Mouse (Mus musculus) embryonic facial prominence, embryonic 14.5 days (tissue): ENCODE measurements around the gene Olfr1414. TPM values are rescaled to one million over a fixed set of nuclear protein-coding genes. Genes with fewer than 3 reads are reported as not detected.
"Not testable (repeated sequence)": the region's sequence is repeated elsewhere in the genome, so short reads cannot be mapped to it uniquely, and the experiment has no call there.

Source experiments
- ATAC-seq: fragments of 200-750 bp; cut with Nextera tagmentation; 2 replicates; pipeline ENCODE4 v1.8.0; 2017; ENCODE audit warnings: low read depth, moderate number of reproducible peaks, moderate TSS enrichment
- DNase-seq: peaks from one replicate; pipeline ENCODE4 v3.0.0-alpha.2; 2015; ENCODE audit warnings: low spot score
- H3K27ac ChIP-seq: fragments of 300-500 bp; sonication (generic); replicated peaks from 2 replicates; pipeline ENCODE4 v1.5.1; 2014; ENCODE audit warnings: low read depth, mild to moderate bottlenecking, low read length, moderate library complexity
- H3K27me3 ChIP-seq: fragments of 300-500 bp; sonication (generic); replicated peaks from 2 replicates; pipeline ENCODE4 v1.6.1; 2014; ENCODE audit warnings: low read length; ENCODE audit not compliant: control insufficient read depth, insufficient read depth
- H3K36me3 ChIP-seq: fragments of 300-500 bp; sonication (generic); 2 replicates; pipeline ENCODE4 v1.6.1; 2014; ENCODE audit warnings: low read length, mixed read lengths; ENCODE audit not compliant: control insufficient read depth, insufficient read depth
- H3K4me1 ChIP-seq: fragments of 300-500 bp; sonication (generic); 2 replicates; pipeline ENCODE4 v1.6.1; 2014; ENCODE audit warnings: antibody characterized with exemption, low read length; ENCODE audit not compliant: control insufficient read depth, insufficient read depth
- H3K4me2 ChIP-seq: fragments of 300-500 bp; sonication (generic); 2 replicates; pipeline ENCODE4 v1.6.1; 2014; ENCODE audit warnings: low read depth, mild to moderate bottlenecking, low read length, moderate library complexity, mixed read lengths
- H3K4me3 ChIP-seq: fragments of 300-500 bp; sonication (generic); 2 replicates; pipeline ENCODE4 v1.5.1; 2014; ENCODE audit warnings: low read depth, mild to moderate bottlenecking, low read length
- H3K9ac ChIP-seq: fragments of 300-500 bp; sonication (generic); 2 replicates; pipeline ENCODE4 v1.6.1; 2014; ENCODE audit warnings: low read depth, mild to moderate bottlenecking, low read length, moderate library complexity, mixed read lengths
- H3K9me3 ChIP-seq: fragments of 300-500 bp; sonication (generic); 2 replicates; pipeline ENCODE4 v1.6.1; 2016; ENCODE audit warnings: low read length; ENCODE audit not compliant: control insufficient read depth
- WGBS: fragments of 180-500 bp; shearing (Covaris S2); extraction: QIAGEN DNeasy Blood & Tissue Kit; methylation state at CpG from one replicate; pipeline ENCODE4 v1.1.7; 2014; 5-methylcytosine and 5-hydroxymethylcytosine counted together
- polyA plus RNA-seq: library from polyadenylated mRNA; unstranded; fragments of >200 nt; fragmentation: Nextera tagmentation; extraction: Ambion mirVana; gene quantifications from 2 replicates; pipeline ENCODE4 v1.2.1, GENCODE M21; 2014

The Olfr1414 gene
- polyA plus RNA-seq: 0.11 and 0.12 TPM in 2 replicates

- DNase-seq (no peak), ATAC-seq (no peak)
- no peaks in the 10 kb centered on the region for H3K27me3 ChIP-seq
- WGBS: 74% methylated on average over 3 of the region's 3 CpGs
- H3K9ac ChIP-seq: no peak within 1 kb of the TSS
- no peak within 1 kb of the TSS for H3K4me2 ChIP-seq
- no peak within 1 kb of the TSS for H3K4me3 ChIP-seq
- H3K36me3 ChIP-seq: no peaks in the 10 kb centered on the region
- H3K9me3 ChIP-seq: no peaks in the 10 kb centered on the region
- H3K27ac ChIP-seq: no peak within 1 kb of the TSS
- no peaks in the 10 kb centered on the region for H3K4me1 ChIP-seq
Measured at GRCm38 (mm10) chr1:92518561-92518960, at the start of gene Olfr1414. Olfr1414 (minus strand) TSS chr1:92518661.

- no peak overlapping the region for H3K4me2 ChIP-seq
- H3K4me3 ChIP-seq: no peak overlapping the region
- no peaks in the 10 kb centered on the region for H3K4me1 ChIP-seq
- DNase-seq (peak; percentile 34), ATAC-seq (peak; percentile 81)
- 82% methylated on average over 2 of the region's 2 CpGs for WGBS
- 0 out of 2 replicates have a peak, but pooled peaks cover 4% of the 10 kb centered on the region for H3K9me3 ChIP-seq
- H3K27ac ChIP-seq: no peak overlapping the region
- H3K36me3 ChIP-seq: no peaks in the 10 kb centered on the region
- no peaks in the 10 kb centered on the region for H3K27me3 ChIP-seq
- H3K9ac ChIP-seq: no peak overlapping the region
Measured at GRCm38 (mm10) chr1:92545929-92546328, 27.5 kb upstream of the Olfr1414 start.

- H3K36me3 ChIP-seq: no peaks in the 10 kb centered on the region
- H3K27ac ChIP-seq: no peak overlapping the region
- H3K4me1 ChIP-seq: no peaks in the 10 kb centered on the region
- H3K9me3 ChIP-seq: no peaks in the 10 kb centered on the region
- no peak overlapping the region for H3K9ac ChIP-seq
- no peak overlapping the region for H3K4me2 ChIP-seq
- no peak overlapping the region for H3K4me3 ChIP-seq
- WGBS: 32% methylated on average over 2 of the region's 2 CpGs
- no peak for DNase-seq
- no peaks in the 10 kb centered on the region for H3K27me3 ChIP-seq
- no peak for ATAC-seq
Measured at GRCm38 (mm10) chr1:92539071-92539470, 20.6 kb upstream of the Olfr1414 start.

- Histone ChIP-seq H3K27ac (no peak overlapping the region), H3K9me3 (no peaks in the 10 kb centered on the region), H3K4me1 (no peaks in the 10 kb centered on the region), H3K4me2 (no peak overlapping the region), H3K9ac (no peak overlapping the region), H3K27me3 (no peaks in the 10 kb centered on the region), H3K4me3 (no peak overlapping the region), H3K36me3 (no peaks in the 10 kb centered on the region)
- ATAC-seq (no peak), DNase-seq (no peak)
- 71% methylated on average over 1 of the region's 5 CpGs for WGBS
Measured at GRCm38 (mm10) chr1:92536972-92537371, 18.5 kb upstream of the Olfr1414 start.

DNA sequence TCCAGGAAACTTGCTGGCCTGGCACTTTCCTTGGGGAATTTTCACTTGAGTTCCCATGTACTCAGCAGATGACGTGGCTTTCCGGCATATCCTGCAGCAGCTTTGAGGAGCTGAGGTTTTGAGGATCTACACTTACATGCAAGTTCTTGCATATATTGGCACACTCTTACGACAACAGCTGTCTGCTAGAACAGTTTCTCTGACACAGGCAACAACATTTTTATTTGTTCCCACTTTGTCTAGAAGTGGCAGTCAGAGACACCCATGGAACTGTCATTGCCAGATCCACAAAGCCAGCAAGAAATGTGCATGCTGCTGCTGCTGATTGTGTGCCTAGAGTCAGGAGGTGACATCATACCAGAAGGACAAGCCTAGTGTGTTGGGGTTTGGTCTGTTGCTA, 5.3 kb upstream of the Olfr1414 start:
- no peak overlapping the region for H3K4me2 ChIP-seq
- ATAC-seq (no peak), DNase-seq (no peak)
- H3K27me3 ChIP-seq: no peaks in the 10 kb centered on the region
- no peaks in the 10 kb centered on the region for H3K9me3 ChIP-seq
- no peak overlapping the region for H3K9ac ChIP-seq
- H3K36me3 ChIP-seq: no peaks in the 10 kb centered on the region
- H3K4me1 ChIP-seq: no peaks in the 10 kb centered on the region
- H3K4me3 ChIP-seq: no peak overlapping the region
- H3K27ac ChIP-seq: no peak overlapping the region
- WGBS: 76% methylated on average over 3 of the region's 3 CpGs

DNA sequence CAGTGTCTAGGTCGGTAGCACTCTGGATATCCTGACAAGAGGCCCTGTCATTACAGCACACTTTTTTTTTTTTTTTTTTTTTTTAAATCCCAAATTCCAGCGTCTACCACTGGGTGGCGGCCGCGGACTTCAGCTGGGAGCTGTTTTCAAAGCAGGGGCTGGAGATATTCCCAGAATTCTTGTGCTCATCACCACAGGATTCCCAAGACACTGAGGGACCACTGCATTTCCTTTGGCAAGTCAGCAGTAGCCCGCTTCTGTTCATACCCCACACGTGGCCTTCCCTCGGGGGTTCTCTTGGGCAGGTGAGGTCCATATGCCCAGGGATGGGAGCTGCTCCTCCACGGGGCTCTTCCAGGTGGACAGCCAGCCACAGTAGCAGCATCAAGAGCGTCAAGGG, 2.9 kb upstream of the Olfr1414 start:
- Histone ChIP-seq H3K4me2 (no peak overlapping the region), H3K9ac (no peak overlapping the region), H3K27me3 (no peaks in the 10 kb centered on the region), H3K27ac (no peak overlapping the region), H3K9me3 (no peaks in the 10 kb centered on the region), H3K4me3 (no peak overlapping the region), H3K36me3 (no peaks in the 10 kb centered on the region), H3K4me1 (no peaks in the 10 kb centered on the region)
- no peak for ATAC-seq
- WGBS: 19% methylated on average over 10 of the region's 10 CpGs
- peak; percentile 73 for DNase-seq

GRCm38 (mm10) chr1:92519046-92519445, 585 bp upstream of the Olfr1414 start:
- no peaks in the 10 kb centered on the region for H3K27me3 ChIP-seq
- H3K4me3 ChIP-seq: no peak overlapping the region
- no peak for DNase-seq
- H3K9me3 ChIP-seq: no peaks in the 10 kb centered on the region
- H3K4me1 ChIP-seq: no peaks in the 10 kb centered on the region
- no peak overlapping the region for H3K9ac ChIP-seq
- WGBS: 84% methylated on average over 6 of the region's 6 CpGs
- H3K27ac ChIP-seq: no peak overlapping the region
- no peaks in the 10 kb centered on the region for H3K36me3 ChIP-seq
- H3K4me2 ChIP-seq: no peak overlapping the region
- no peak for ATAC-seq

GRCm38 (mm10) chr1:92515390-92515789, 3.1 kb downstream of the Olfr1414 start:
- DNase-seq (no peak), ATAC-seq (no peak)
- H3K9ac ChIP-seq: no peak overlapping the region
- no peak overlapping the region for H3K4me3 ChIP-seq
- WGBS: 70% methylated on average over 11 of the region's 11 CpGs
- H3K36me3 ChIP-seq: no peaks in the 10 kb centered on the region
- H3K4me1 ChIP-seq: no peaks in the 10 kb centered on the region
- H3K4me2 ChIP-seq: no peak overlapping the region
- H3K27me3 ChIP-seq: no peaks in the 10 kb centered on the region
- H3K27ac ChIP-seq: no peak overlapping the region
- no peaks in the 10 kb centered on the region for H3K9me3 ChIP-seq

GRCm38 (mm10) chr1:92511646-92512045, 6.8 kb downstream of the Olfr1414 start:
- WGBS: 94% methylated on average over 4 of the region's 5 CpGs
- DNase-seq, H3K9ac ChIP-seq, H3K36me3 ChIP-seq, H3K4me2 ChIP-seq, H3K27me3 ChIP-seq, H3K27ac ChIP-seq, H3K9me3 ChIP-seq, H3K4me1 ChIP-seq, H3K4me3 ChIP-seq, ATAC-seq: not testable (repeated sequence)
